Mouse (Mus musculus): ENCODE measurements around the gene Id3. TPM values are rescaled to one million over a fixed set of nuclear protein-coding genes. Genes with fewer than 3 reads are reported as not detected.
A peak's percentile ranks its signal among the peaks of the same experiment; 100 is the strongest.

The Id3 gene
- polyA plus RNA-seq, 1 experiment, result 780 TPM

DNA sequence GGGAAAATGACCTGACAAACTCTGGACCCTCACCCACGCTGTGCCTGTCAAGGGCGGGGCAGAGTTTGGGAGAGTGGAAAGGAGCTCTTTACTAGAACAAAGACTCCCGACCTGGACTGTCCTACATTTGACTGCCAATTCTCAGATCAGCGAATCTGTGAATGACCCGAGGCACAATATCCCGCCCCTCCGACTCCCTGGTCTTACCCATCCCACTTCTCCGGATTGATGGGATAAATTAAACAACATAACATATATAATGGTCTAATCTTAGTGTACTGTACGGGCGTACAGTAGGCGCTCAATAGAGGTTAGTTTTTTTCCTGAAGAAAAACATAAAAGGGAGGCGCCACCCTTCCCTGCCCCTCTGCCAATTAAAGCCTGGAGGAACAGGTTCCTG is 28.2 kb downstream of the Id3 start:
- H3K27me3 ChIP-seq (ENCODE audit: control insufficient read depth, insufficient read depth, insufficient read length), result no peaks in the 10 kb centered on the region
- peaks cover 39% of the 10 kb centered on the region for H3K79me2 ChIP-seq (ENCODE audit: control insufficient read depth, insufficient read depth)
- H3ac ChIP-seq (ENCODE audit: control insufficient read depth, insufficient read length, low read depth), result no peak overlapping the region
- peaks cover 28% of the 10 kb centered on the region for H3K79me3 ChIP-seq (ENCODE audit: low read depth)
- TF ChIP-seq CTCF (IDR thresholded peaks at IDR 0.05; ENCODE audit: control insufficient read depth, insufficient read depth, insufficient read length) (no peak), MAX (IDR thresholded peaks at IDR 0.05) (no peak), USF1 (IDR thresholded peaks at IDR 0.05; ENCODE audit: low read depth) (no peak), MYOG (IDR thresholded peaks at IDR 0.05; ENCODE audit: control insufficient read depth, extremely low read depth, insufficient read length) (no peak), CEBPB (IDR thresholded peaks at IDR 0.05; ENCODE audit: low read depth) (no peak), FOSL1 (IDR thresholded peaks at IDR 0.05; ENCODE audit: insufficient read depth, low read length, poor library complexity, severe bottlenecking) (no peak), MYOD1 (IDR thresholded peaks at IDR 0.05; ENCODE audit: control insufficient read depth, insufficient read length, low read depth) (no peak)
- H3K36me3 ChIP-seq (ENCODE audit: control insufficient read depth, insufficient read depth), result peaks cover 12% of the 10 kb centered on the region
- no peak overlapping the region for H3K4me3 ChIP-seq (ENCODE audit: insufficient read depth, poor library complexity, severe bottlenecking)

DNA sequence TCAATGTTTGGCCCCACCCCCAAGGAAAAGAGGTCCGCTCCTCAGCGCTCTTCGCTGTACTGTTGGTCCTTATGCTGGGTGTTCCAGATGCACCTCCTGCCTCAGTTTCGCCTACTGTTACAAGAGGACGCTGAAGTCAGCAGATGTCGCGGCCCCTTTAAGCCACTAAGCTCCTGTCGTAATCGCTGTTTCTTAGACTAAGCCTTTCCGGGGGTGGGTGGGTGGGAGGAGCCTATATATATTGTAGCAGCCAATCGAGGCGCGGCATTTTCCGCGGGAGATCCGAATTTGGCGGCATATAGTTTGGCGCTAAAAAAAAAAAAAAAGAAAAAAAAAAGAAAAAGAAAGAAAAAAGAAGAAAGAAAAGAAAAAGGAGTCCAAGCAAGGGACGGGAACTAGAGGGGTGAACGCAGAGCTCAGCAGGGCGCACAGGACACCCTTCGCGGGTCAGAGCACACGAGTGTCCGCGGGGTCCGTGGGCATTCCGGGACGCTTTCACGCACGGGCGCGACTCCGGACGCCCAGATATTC is 28.8 kb downstream of the Id3 start, which contains the start of gene E2f2:
E2f2 (plus strand) TSS at position 384 of the 531 bp plus-strand sequence.
- peaks cover 46% of the 10 kb centered on the region for H3K79me2 ChIP-seq (ENCODE audit: control insufficient read depth, insufficient read depth)
- peak within 1 kb of the TSS; percentile 75 for H3K4me3 ChIP-seq (ENCODE audit: insufficient read depth, poor library complexity, severe bottlenecking)
- H3K79me3 ChIP-seq (ENCODE audit: low read depth), result peaks cover 28% of the 10 kb centered on the region
- H3K36me3 ChIP-seq (ENCODE audit: control insufficient read depth, insufficient read depth), result peaks cover 12% of the 10 kb centered on the region
- H3ac ChIP-seq (ENCODE audit: control insufficient read depth, insufficient read length, low read depth), result peak within 1 kb of the TSS; percentile 75
- H3K27me3 ChIP-seq (ENCODE audit: control insufficient read depth, insufficient read depth, insufficient read length), result no peaks in the 10 kb centered on the region
- no peak for TF ChIP-seq MAX (IDR thresholded peaks at IDR 0.05)
- no peak for TF ChIP-seq CEBPB (IDR thresholded peaks at IDR 0.05; ENCODE audit: low read depth)
- TF ChIP-seq MYOD1 (IDR thresholded peaks at IDR 0.05; ENCODE audit: control insufficient read depth, insufficient read length, low read depth), result no peak
- no peak for TF ChIP-seq FOSL1 (IDR thresholded peaks at IDR 0.05; ENCODE audit: insufficient read depth, low read length, poor library complexity, severe bottlenecking)
- TF ChIP-seq MYOG (IDR thresholded peaks at IDR 0.05; ENCODE audit: control insufficient read depth, extremely low read depth, insufficient read length), result no peak
- TF ChIP-seq USF1 (IDR thresholded peaks at IDR 0.05; ENCODE audit: low read depth), result no peak
- TF ChIP-seq CTCF (IDR thresholded peaks at IDR 0.05; ENCODE audit: control insufficient read depth, insufficient read depth, insufficient read length), result no peak

- Histone ChIP-seq H3ac (ENCODE audit: control insufficient read depth, insufficient read length, low read depth) (peak overlapping the region; percentile 75), H3K4me3 (ENCODE audit: insufficient read depth, poor library complexity, severe bottlenecking) (peak overlapping the region; percentile 75), H3K27me3 (ENCODE audit: control insufficient read depth, insufficient read depth, insufficient read length) (no peaks in the 10 kb centered on the region), H3K36me3 (ENCODE audit: control insufficient read depth, insufficient read depth) (peaks cover 12% of the 10 kb centered on the region), H3K79me2 (ENCODE audit: control insufficient read depth, insufficient read depth) (peaks cover 47% of the 10 kb centered on the region), H3K79me3 (ENCODE audit: low read depth) (peaks cover 28% of the 10 kb centered on the region)
- TF ChIP-seq MYOD1 (IDR thresholded peaks at IDR 0.05; ENCODE audit: control insufficient read depth, insufficient read length, low read depth) (peak; percentile 29), CEBPB (IDR thresholded peaks at IDR 0.05; ENCODE audit: low read depth) (no peak), MAX (IDR thresholded peaks at IDR 0.05) (no peak), FOSL1 (IDR thresholded peaks at IDR 0.05; ENCODE audit: insufficient read depth, low read length, poor library complexity, severe bottlenecking) (no peak)
These were observed 29.4 kb downstream of the Id3 start for GRCm38 (mm10) chr4:136172542-136173209.

- peak overlapping the region; percentile 75 for H3K4me3 ChIP-seq (ENCODE audit: insufficient read depth, poor library complexity, severe bottlenecking)
- TF ChIP-seq USF1 (IDR thresholded peaks at IDR 0.05; ENCODE audit: low read depth), result no peak
- no peak for TF ChIP-seq CTCF (IDR thresholded peaks at IDR 0.05; ENCODE audit: control insufficient read depth, insufficient read depth, insufficient read length)
- TF ChIP-seq CEBPB (IDR thresholded peaks at IDR 0.05; ENCODE audit: low read depth), result no peak
- TF ChIP-seq MAX (IDR thresholded peaks at IDR 0.05), result no peak
- TF ChIP-seq MYOD1 (IDR thresholded peaks at IDR 0.05; ENCODE audit: control insufficient read depth, insufficient read length, low read depth), result no peak
- no peak for TF ChIP-seq FOSL1 (IDR thresholded peaks at IDR 0.05; ENCODE audit: insufficient read depth, low read length, poor library complexity, severe bottlenecking)
- no peak for TF ChIP-seq MYOG (IDR thresholded peaks at IDR 0.05; ENCODE audit: control insufficient read depth, extremely low read depth, insufficient read length)
- peak overlapping the region; percentile 75 for H3ac ChIP-seq (ENCODE audit: control insufficient read depth, insufficient read length, low read depth)
- no peaks in the 10 kb centered on the region for H3K27me3 ChIP-seq (ENCODE audit: control insufficient read depth, insufficient read depth, insufficient read length)
- peaks cover 28% of the 10 kb centered on the region for H3K79me3 ChIP-seq (ENCODE audit: low read depth)
- peaks cover 47% of the 10 kb centered on the region for H3K79me2 ChIP-seq (ENCODE audit: control insufficient read depth, insufficient read depth)
- H3K36me3 ChIP-seq (ENCODE audit: control insufficient read depth, insufficient read depth), result peaks cover 12% of the 10 kb centered on the region
These were observed 30.0 kb downstream of the Id3 start for GRCm38 (mm10) chr4:136173210-136173715.

- H3K79me3 ChIP-seq (ENCODE audit: low read depth), result peaks cover 31% of the 10 kb centered on the region
- H3K4me3 ChIP-seq (ENCODE audit: insufficient read depth, poor library complexity, severe bottlenecking), result peak overlapping the region; percentile 8
These were observed 31.2 kb downstream of the Id3 start for GRCm38 (mm10) chr4:136174216-136175193.

More at GRCm38 (mm10) chr4:136174216-136175193, 31.2 kb downstream of the Id3 start:
- Histone ChIP-seq H3K36me3 (ENCODE audit: control insufficient read depth, insufficient read depth) (peaks cover 17% of the 10 kb centered on the region), H3K27me3 (ENCODE audit: control insufficient read depth, insufficient read depth, insufficient read length) (no peaks in the 10 kb centered on the region), H3ac (ENCODE audit: control insufficient read depth, insufficient read length, low read depth) (no peak overlapping the region), H3K79me2 (ENCODE audit: control insufficient read depth, insufficient read depth) (peaks cover 56% of the 10 kb centered on the region)
- TF ChIP-seq MYOD1 (IDR thresholded peaks at IDR 0.05; ENCODE audit: control insufficient read depth, insufficient read length, low read depth) (peak; percentile 98), CTCF (IDR thresholded peaks at IDR 0.05; ENCODE audit: control insufficient read depth, insufficient read depth, insufficient read length) (no peak), MAX (IDR thresholded peaks at IDR 0.05) (peak; percentile 45), USF1 (IDR thresholded peaks at IDR 0.05; ENCODE audit: low read depth) (no peak)
